ENCODE assay signal across 10 mouse cellular contexts in genomic region chr17:13856429-13857090, GRCm38 (mm10).
"Had no signal": no experiment of that assay in that cellular context is flagged by ENCODE, and none has a peak within 500 bp of the region (broad histone marks: within the 10 kb centered on the region; RNA-seq: fewer than 3 reads in every experiment).

No protein-coding gene starts in this region.

- ATAC-seq: intestine, postnatal 0 days; midbrain, embryonic 13.5 days had no signal

- DNase-seq: kidney, adult 8-10 months; kidney, postnatal 36 days; layer of hippocampus, postnatal 36 days; lung, adult 18-20 months; right cerebral cortex, postnatal 14 days; thymus, postnatal 36 days had no signal

- H3K9ac ChIP-seq: liver, embryonic 14.5 days; midbrain, embryonic 13.5 days; stomach, embryonic 15.5 days had no signal

- H3K27me3 ChIP-seq: midbrain, embryonic 13.5 days; stomach, embryonic 15.5 days had no signal

- H3K4me3 ChIP-seq: midbrain, embryonic 13.5 days; stomach, embryonic 15.5 days had no signal

- H3K27ac ChIP-seq: liver, embryonic 14.5 days; midbrain, embryonic 13.5 days; stomach, embryonic 15.5 days had no signal

- H3K9me3 ChIP-seq: midbrain, embryonic 13.5 days; stomach, embryonic 15.5 days had no signal

- H3K4me2 ChIP-seq: midbrain, embryonic 13.5 days; stomach, embryonic 15.5 days had no signal

- H3K4me1 ChIP-seq: stomach, embryonic 15.5 days had no signal
